Mouse (Mus musculus): ENCODE results near the gene 1110051M20Rik.

GRCm38 (mm10) chr2:91254725-91255380 is 189.7 kb downstream of the 1110051M20Rik start:
- TF ChIP-seq POLR2A (IDR thresholded peaks at IDR 0.05; ENCODE audit: insufficient read depth, low read length) (no peak), CTCF (IDR thresholded peaks at IDR 0.05; ENCODE audit: low read depth, low read length) (no peak)
